Mouse (Mus musculus): ENCODE measurements around the gene Lair1.

Lair1 gene

DNA sequence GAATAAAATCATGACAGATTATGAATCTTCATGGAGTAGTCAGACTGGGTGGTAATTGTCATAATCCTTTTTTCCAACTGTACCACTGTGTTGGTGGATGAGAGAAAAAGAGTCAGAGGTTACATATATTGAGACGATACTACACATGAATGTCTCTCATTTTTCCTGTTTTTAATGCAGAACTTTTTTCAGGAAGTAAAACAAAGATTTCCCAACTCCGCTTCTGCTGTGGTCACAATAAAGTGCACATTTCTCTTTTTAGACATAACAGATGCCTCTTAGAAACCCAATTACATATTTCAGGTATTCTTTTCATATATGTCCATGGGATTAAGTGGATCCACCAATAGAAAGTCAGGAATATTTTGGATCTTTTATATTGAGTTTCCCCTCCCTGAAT lies 101.0 kb downstream of the Lair1 start:
- no peak for DNase-seq

DNA sequence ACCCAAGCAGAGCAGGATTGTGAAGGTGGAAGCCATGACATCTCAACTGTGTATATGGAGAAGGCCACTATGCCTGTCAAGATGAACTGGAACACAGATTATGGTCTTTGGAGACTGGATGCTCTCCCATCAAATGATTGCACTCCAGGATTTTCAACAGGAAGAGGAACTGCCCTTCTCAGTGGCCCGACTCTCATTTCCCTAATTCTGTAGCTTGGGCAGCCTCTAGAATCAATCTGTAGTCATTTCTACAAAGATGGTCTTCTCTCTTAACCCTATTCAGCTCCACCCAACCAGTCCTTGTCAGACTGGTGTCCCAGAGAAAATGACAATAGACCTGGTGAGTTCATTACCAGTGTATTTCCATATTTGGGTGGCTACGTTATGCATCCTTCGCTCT lies 105.6 kb downstream of the Lair1 start:
- DNase-seq: no peak

Measured in heart, adult 11 months (tissue).